Mouse (Mus musculus) spleen, adult 2 months (tissue): ENCODE measurements around the gene Snrpd3.

Experiments
- CTCF ChIP-seq: fragments of 200-500 bp; IDR thresholded peaks from 2 replicates; pipeline ENCODE4 v1.5.1; 2011; ENCODE audit warnings: mild to moderate bottlenecking, inconsistent platforms; ENCODE audit not compliant: insufficient read depth, insufficient read length, insufficient replicate concordance; ENCODE audit errors: extremely low read depth
- POLR2A ChIP-seq: fragments of 200-500 bp; IDR thresholded peaks from 2 replicates; pipeline ENCODE4 v1.6.1; 2011; ENCODE audit warnings: low read depth, low read length, inconsistent platforms

DNA sequence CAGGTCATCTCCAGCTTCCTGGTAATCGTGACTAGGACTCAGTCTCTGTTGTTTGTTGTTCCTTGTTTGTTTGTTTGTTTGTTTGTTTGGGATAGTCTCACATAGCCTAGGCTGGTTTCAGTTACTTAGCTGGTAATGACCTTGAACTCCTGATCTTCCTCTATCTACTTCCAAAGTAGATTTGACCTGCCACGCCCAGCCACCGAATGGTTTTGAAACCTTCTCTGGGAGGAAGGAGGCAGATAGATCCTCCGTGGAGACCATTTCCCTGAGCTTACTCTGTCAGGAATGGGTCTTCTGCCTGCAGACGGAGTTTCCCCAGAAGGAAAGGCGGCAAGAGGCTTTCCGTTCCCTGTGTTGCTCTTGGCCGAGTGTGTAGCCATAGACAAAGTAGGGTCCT, 45.2 kb downstream of the Snrpd3 start:
- no peak for TF ChIP-seq CTCF
- TF ChIP-seq POLR2A: no peak
